Mouse (Mus musculus) C2C12 (cell line): ENCODE results near the gene Gucd1.

Experiments used
- CTCF ChIP-seq: IDR thresholded peaks from one replicate; pipeline ENCODE4 v1.5.1; 2011; ENCODE audit not compliant: control insufficient read depth, insufficient read depth, insufficient read length
- MYOD1 ChIP-seq: IDR thresholded peaks from one replicate; pipeline ENCODE4 v1.6.1; 2011; ENCODE audit warnings: low read depth; ENCODE audit not compliant: control insufficient read depth, insufficient read length
- USF1 ChIP-seq: IDR thresholded peaks from one replicate; pipeline ENCODE4 v1.6.1; 2011; ENCODE audit warnings: low read depth, mild to moderate bottlenecking, control low read depth, moderate library complexity

- TF ChIP-seq MYOD1 (no peak), CTCF (no peak), USF1 (no peak)
Measured at GRCm38 (mm10) chr10:75552106-75552505, 34.3 kb upstream of the Gucd1 start.
